Mouse (Mus musculus): ENCODE results near the gene Cenpa. TPM values are rescaled to one million over a fixed set of nuclear protein-coding genes. Genes with fewer than 3 reads are reported as not detected.
A peak's percentile ranks its signal among the peaks of the same experiment; 100 is the strongest.

Gene Cenpa
- 1 to 10 TPM; 3.2 to 3.8 TPM for total RNA-seq (2021)
- long read RNA-seq, experiment 1, partial matches to known transcripts: 0 of 3 reads
- long read RNA-seq, experiment 1, other reads (novel, unspliced or antisense): 0 of 3 reads
- long read RNA-seq, experiment 2, partial matches to known transcripts: 0 of 6 reads
- long read RNA-seq, experiment 2, other reads (novel, unspliced or antisense): 1 of 6 reads

DNA sequence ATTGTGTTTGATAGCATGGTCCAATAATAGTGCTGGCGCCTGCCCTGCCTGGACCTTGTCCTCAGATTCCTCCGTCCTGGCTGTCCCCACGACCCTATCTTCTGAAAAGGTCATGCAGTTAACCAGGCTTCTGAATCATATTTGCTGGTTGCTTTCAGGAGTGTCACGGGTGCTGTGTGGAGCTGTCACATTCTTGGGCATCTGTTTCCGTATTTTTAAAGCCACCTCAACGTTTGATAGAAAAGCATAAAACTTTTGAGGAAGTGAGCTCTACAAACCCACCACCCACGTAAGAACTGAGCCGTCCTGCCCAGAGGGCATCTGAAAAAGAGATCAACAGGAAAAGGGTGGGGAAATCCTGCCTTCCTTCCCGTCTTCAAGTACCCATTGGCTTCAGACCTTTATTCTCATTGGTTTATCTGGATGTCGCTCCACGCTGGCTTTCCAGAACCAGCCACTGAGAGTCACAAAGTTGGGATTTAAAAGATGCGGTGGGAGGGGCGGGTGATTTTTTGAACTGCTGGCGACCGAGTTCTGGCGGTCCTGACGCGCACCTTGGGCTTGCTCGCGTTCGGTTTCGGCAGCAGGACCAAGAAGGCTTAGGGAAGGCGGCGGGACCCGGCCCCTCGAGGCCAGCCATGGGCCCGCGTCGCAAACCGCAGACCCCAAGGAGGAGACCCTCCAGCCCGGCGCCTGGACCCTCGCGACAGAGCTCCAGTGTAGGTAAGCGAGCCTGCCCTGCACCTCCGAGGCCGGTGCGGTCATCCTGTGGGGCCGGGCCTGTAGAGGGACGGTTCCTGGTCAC lies at the start of gene Cenpa:
Gene Cenpa, plus strand, starts transcription at position 387 of the 805 bp plus-strand sequence.
- intact Hi-C loops (cut with DNase I): no loop called here
- peak; percentile 71 to 82 for DNase-seq

DNA sequence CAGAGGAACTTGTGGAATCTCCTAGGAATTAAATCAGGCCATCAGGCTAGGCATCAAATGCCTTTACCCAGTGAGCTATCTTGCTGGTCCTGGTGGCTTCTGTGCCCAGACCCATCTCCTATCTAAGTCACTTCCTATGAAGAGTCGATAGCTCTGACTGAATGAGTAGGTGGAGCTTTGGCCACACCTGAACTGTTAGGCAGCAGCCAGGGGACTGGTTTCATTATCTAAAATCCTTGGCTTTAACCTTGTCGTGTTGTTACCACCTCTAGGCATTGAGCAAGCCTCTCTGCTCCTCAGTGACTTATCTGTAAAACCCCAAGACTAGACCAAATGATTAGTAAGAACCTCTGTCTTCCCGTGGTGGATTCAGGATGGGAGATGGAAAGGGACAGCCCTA lies 49.2 kb upstream of the Cenpa start:
- no peak for DNase-seq
- intact Hi-C loops (cut with DNase I): no loop called here

DNA sequence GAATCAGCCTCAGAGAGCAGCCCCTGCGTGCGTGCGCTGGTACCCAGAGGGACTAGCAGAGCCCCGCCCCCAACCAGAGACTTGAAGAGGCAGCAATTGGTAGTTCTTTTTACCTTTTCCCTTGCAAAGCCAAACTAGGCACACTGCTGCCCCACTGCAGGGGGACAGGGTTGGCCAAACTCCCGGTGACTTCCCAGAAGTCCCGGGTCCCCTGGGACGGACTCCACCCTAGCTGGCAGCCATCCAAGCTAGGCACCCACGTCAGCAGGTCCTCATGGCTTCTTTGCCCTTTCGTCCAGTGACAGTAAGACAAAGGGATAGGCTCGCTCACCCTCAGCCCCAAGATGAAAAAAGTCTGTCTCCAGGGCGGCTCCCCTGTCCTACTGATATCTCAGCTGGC lies 48.7 kb upstream of the Cenpa start:
- intact Hi-C loops (cut with DNase I): no loop called here
- no peak for DNase-seq

DNA sequence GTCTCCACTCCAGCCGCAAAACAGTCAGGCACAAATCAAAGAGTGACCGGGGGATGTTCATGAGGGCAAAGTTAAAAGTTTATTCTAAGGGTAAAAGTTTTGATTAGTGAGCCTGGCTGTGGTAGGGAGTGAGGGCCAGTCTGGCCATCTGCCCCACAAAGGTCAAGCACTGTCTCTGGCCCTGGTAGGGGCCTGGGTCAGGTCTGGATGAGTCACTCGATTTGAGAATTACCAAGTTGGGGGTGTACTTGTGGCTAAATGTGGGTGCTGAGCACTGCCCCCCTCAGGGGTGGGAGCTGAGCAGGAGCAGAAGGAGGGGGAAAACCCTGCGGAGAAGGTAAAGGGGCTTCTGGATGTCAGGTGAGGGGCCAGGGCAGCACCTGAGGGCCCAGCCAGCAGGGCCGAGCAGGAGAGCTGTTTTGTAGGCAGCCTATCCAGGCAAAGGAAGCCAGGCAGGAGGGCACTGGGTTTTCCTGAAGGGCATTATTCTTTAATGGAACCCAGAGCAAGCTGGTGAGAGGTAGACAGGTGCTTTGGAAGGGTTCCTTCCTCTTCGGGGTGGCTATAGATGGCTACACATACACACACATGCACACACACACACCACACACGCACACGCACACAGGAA lies 48.1 kb upstream of the Cenpa start:
- no peak for DNase-seq
- intact Hi-C loops (cut with DNase I): no loop called here

DNA sequence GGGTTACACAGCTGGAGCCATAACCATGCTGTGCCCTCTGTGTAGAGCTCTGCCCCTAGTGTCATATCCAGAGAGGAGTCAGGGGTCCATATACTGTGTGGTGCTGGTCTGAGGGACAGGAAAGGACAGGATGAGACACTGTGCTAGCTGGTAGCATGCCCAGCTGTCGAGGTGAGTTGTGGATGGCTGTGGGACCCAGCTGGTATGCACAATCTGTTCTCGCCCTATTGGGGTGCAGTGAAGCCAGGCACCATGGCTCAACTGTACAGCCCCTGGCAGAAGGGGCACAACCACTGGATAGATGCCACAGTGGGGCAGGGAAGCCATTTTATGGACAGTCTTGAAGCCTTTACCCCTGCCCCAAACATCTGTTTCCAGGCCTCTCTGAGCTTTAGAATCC lies 47.4 kb upstream of the Cenpa start:
- intact Hi-C loops (cut with DNase I): no loop called here
- no peak for DNase-seq

DNA sequence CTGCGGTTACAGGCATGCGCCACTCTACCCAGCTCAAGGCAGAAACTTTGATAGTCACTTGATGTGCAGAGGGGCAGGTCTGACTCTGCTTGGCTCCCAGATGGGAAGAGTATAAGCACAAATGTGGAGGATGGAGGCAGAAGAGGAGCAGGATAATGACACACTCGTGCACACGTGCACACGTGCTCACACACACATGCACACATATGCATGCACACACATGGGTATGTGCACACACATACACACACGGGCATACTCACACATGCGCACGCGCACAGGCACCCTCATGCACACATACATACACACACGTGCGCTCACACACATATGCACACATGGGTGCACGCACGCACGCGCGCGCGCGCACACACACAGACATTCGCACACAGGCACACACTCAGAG lies 46.0 kb upstream of the Cenpa start:
- DNase-seq: no peak
- intact Hi-C loops (cut with DNase I): no loop called here

DNA sequence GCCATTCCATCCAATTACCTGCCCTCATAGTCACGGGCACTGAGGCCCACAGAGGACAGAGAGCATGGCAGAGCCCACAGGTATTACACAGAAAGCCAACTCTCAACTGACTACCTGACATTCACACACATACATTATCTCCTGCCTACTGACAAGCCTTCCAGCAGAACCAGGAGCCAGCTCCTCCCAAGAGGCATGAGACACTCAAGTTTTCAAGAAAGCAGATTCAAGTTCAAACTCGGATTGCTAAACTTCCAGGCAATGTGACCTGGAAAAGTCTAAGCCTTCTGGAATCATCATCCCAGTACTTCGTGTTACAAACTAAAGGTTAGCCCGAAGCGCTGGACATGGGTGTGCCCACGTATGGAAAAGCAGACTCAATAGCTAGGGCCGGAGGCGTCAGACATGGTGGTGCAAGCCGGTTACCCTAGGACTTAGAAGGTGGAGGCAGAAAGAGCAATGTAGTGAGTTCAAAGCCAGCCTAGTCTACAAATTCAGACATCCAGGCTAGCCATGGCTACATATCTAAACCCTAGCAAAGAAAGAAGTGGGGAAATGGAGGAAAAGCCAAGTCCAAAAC lies 45.3 kb upstream of the Cenpa start:
- intact Hi-C loops (cut with DNase I): no loop called here
- no peak for DNase-seq

DNA sequence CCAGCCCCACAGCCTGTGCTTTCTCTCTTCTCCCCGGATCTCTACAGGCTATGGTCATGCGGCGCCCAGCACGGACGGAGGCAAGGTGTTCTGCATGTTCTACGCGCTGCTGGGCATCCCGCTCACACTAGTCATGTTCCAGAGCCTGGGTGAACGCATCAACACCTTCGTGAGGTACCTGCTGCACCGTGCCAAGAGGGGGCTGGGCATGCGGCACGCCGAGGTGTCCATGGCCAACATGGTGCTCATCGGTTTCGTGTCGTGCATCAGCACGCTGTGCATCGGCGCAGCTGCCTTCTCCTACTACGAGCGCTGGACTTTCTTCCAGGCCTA lies 44.8 kb upstream of the Cenpa start:
- intact Hi-C loops (cut with DNase I): no loop called here
- DNase-seq: no peak

DNA sequence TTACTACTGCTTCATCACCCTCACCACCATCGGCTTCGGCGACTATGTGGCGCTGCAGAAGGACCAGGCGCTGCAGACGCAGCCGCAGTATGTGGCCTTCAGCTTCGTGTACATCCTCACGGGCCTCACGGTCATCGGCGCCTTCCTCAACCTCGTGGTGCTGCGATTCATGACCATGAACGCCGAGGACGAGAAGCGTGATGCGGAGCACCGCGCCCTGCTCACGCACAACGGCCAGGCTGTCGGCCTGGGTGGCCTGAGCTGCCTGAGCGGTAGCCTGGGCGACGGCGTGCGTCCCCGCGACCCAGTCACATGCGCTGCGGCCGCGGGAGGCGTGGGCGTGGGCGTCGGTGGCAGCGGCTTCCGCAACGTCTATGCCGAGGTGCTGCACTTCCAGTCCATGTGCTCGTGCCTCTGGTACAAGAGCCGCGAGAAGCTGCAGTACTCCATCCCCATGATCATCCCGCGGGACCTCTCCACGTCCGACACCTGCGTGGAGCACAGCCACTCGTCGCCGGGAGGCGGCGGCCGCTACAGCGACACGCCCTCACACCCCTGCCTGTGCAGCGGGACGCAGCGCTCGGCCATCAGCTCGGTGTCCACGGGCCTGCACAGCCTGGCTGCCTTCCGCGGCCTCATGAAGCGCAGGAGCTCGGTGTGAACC lies 44.3 kb upstream of the Cenpa start:
- no peak for DNase-seq
- intact Hi-C loops (cut with DNase I): no loop called here

DNA sequence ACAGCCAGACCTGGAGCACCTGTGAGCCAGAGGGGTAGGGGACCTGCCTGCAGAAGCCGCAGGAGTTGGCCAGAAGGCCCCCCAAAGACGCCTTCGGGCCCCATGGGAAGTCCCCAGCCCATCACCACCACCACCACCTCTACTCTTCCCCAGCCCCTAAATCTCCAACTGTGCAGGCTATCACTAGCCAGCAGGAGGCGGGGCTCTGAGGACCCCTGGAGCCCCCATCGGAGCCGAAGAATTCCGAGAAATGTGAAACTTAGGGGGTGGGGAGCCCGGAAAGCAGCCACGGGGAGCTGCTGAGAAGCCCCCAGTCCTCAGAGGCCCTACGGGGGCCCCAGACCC lies 43.8 kb upstream of the Cenpa start:
- no peak for DNase-seq
- intact Hi-C loops (cut with DNase I): no loop called here

DNA sequence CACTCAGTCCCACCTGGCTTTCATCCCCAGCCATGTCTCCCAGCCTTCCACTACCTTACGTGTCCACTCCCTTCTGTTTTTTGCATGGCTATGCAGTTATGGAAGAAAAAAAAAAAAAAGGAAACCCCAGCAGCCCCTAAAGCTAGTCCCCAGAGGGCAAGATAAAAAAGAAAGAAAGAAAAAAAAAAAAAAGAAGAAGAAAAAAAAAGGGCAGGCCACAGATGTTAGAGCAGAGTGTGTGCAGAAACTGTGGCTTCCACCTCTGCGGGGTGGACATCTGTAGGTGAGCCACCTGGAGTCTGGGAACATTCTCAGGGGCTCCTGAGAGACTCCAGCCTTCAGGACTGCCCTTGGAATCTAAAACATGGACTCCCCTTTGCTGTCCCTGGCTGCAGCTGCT lies 43.2 kb upstream of the Cenpa start:
- intact Hi-C loops (cut with DNase I): no loop called here
- DNase-seq: no peak

DNA sequence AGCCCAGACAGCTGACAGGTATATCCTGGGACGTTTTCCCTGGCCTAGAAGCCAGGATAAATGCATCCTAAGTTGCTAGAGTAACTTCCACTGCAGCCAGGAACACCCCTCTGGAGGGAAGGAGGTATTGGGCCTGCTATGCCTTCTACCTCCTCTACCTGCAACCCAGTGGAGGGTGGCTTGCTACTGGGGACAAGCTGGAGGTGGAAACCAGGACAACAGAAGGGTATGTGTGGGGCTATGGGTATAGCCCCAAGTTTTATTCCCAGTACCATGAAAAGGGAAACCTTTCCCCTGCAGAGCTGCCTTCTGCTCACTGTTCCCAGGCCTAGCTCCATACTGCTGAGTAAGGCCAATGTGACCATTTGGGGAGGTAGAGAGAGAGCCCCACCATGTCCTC lies 42.3 kb upstream of the Cenpa start:
- intact Hi-C loops (cut with DNase I): no loop called here
- DNase-seq: no peak

DNA sequence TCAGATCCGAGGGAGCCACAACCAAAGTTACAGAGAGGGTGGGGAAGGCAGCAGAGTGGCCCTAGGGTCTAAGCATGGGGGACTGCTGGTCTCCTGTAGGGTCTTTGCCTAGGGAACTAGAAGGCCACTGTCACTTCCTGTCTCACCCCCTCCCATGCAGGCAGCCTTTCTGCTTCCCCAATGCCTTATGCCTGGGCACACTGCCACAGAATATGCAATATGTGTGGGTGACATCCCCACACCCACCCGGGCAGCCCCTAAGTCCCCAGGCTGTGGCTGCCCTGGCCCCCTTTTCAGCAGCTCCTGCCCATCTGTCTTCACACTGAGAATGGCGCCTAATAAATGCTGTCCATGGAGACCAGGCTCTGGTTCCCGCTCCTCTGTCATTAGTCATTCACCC lies 41.7 kb upstream of the Cenpa start:
- DNase-seq: no peak
- intact Hi-C loops (cut with DNase I): no loop called here

DNA sequence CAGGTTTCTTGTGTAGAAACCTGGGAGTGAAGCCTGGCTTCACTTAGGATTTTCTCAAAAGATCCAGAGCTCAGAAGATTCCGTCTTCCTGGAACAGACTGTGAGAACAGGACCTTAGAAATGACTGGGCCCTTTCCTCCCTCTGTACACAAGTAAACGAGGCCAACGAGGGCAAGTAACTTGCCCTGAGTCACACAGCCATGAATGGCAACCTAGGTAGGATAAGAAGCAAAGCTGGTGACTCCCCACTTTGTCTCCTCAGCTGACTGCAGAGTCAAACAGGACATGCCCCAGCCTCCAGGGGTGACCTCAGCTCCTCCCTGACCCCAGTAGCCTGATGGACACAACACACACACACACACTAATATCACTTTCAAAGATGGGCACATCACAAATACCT lies 41.2 kb upstream of the Cenpa start:
- no peak for DNase-seq

DNA sequence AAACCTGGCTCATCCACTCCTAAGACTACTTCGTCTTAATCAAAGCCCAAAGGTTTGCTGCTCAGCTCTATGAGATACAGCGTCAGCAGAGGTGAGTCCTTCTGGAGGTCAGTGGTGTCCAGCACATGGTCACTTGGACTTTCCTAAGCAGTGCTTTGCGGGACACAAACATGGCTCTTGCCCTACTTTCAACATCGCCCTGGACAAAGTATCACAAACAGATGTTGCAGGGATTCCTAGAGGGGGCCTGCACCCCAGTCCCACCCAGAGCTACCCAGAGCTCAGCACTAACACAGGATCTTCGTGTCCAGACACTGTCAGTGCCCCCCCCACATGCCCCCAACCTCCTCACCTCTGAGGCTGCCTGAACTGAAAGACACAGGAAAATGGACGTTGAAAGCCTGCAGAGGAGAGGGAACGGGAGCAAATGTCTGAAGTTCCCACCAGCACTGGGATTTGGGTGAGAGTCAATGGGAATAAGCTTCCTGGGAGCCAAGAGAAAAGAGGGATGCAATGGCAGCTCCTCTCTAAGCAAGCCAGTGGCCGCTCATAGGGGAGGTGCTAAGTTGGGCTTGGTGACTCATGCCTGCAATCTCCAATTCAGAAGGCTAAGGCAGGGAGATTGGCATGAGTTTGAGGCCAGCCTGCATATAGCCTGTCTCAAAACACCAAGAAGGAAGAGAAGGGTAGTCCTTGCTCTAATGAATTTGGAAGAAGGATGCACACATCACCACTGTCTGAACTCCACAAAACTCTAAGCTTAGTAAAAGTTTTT lies 40.1 kb upstream of the Cenpa start:
- DNase-seq: no peak
- intact Hi-C loops (cut with DNase I): no loop called here

More for the DNA sequence above, 41.2 kb upstream of the Cenpa start:
- intact Hi-C loops (cut with DNase I): no loop called here

DNA sequence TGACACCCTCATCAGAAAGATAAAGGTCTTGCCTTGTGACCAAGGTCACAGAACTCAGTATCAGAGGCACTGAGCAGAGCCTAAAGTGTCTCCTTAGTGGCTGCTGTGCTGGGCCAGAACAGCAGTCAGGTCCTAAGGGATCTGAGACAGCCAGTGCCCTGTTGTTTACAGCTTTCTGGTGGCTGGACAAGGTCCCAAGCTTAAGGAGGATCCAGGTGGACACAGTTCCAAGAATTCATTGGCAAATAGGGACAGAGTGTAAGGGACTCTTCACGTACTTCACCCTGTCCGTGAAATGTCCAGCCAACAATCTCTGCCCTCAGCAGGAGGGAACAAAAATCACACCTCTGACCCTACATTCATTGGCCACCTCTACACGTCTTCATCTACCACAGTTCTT lies 38.1 kb upstream of the Cenpa start:
- intact Hi-C loops (cut with DNase I): no loop called here
- DNase-seq: no peak

DNA sequence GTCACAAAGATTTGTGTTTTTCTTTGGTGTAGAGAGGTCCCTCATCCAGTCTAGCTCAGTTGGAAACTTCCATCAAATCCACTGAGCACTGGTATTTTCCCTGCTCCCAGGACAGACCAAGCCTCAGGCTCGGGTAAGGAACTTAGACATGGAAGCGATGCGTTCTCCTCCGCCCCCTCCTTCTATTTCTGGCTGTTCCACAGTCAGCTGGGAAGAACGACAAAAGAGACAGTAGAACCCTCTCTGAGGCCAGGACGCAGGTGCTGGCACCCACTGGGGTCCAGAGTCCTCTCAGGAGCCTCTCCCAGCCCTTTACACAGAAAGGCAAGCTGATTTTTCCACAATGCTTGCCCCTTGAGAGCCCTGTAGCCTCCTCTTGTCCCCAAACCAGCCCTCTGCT lies 36.2 kb upstream of the Cenpa start:
- intact Hi-C loops (cut with DNase I): no loop called here
- DNase-seq: no peak

DNA sequence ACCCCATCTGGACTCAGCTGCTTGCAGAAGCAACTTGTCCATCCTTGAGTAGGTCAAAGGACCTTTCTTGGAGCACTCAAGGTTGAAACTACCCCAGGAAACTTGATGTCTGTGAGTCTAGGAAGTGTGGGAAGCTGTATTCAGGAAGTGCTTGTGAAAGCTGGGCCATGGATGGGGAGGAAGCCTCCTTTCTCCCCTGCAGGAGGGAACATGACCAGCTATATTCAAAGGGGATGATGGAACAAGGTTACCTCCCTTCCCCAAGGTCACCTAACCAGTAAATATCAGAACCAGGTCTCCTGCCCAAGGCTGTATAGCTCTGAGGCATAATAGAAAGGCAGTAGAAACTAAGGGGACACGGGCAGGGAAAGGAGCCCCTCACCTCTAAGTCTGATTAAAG lies 34.4 kb upstream of the Cenpa start:
- intact Hi-C loops (cut with DNase I): no loop called here
- no peak for DNase-seq

DNA sequence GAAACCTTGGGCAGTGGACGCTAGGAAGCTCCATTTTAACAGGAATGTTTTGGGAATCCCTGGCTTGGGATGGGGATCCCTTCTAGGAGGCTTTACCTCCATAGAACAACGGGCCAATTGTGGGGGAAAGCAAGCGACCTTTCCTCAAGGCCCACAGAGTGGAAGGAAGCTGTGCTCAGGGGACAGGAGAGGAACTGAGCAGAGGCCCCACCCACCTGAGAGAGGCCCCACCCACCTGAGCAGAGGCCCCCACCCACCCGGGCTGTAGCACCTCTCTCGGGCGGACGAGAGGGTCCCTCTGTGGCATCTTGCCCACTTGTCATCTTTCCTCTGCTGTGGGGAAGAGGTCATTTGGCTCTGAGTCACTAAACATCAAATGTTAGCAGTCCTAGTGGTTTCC lies 29.6 kb upstream of the Cenpa start:
- intact Hi-C loops (cut with DNase I): loop anchor here (5.0 kb wide), 1 partner anchor 215 kb away; no protein-coding TSS in a partner anchor
- no peak for DNase-seq

DNA sequence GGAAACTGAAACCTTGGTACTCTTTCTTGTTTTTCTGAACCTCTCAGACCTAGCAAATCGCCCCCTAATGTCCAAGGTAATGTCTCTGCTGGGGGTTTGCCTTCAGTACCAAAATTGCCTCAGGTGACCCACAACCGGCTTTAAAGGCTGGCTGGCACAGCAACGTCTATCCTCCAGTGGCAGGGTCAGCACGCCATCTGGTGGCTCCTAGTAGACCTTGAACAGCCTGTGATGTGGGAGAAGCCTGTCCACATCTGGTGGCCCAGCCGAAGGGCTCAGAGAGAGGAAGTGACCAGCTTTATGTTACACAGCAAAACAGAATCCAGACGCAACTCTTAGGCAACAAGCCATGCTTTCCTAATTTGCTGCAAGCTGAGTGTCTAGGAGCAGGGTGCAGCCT lies 28.5 kb upstream of the Cenpa start:
- DNase-seq: peak; percentile 56 to 65
- intact Hi-C loops (cut with DNase I): loop anchor here (1.0 to 5.0 kb wide), 2 partner anchors 120 to 216 kb away; no protein-coding TSS in a partner anchor

All from gastrocnemius, postnatal 36 days (tissue).